Mouse (Mus musculus): ENCODE data around the gene Tango6. TPM values are rescaled to one million over a fixed set of nuclear protein-coding genes. Genes with fewer than 3 reads are reported as not detected.
A peak's percentile ranks its signal among the peaks of the same experiment; 100 is the strongest.

Gene Tango6
- polyA plus RNA-seq, 1 experiment from 2014 or later: 7.0 TPM

DNA sequence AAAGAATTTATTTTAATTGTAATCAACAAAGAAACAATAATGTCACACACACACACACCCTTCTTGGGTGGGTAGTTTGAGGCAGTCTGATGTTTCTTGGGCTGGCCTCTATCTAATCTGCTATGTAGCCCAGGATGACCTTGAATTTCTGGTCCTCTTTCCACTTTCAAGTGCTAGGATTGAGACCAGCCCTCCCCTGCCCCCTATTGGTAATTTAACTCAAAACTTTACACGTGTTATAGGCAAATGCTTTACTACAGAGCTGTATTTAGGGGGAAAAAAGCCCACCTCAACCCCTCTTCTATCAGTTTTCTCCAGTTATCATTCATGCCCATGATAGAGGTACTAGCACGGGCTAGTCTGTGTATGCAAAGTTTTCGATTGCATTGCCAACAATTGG is 37.9 kb upstream of the Tango6 start:
- Histone ChIP-seq H3K27me3 (ENCODE audit: control insufficient read depth, insufficient read depth, low read length) (no peaks in the 10 kb centered on the region), H3K9ac (ENCODE audit: low read length) (no peak overlapping the region), H3K4me3 (ENCODE audit: low read depth, low read length) (no peak overlapping the region), H3K9me3 (ENCODE audit: control insufficient read depth, low read length) (no peaks in the 10 kb centered on the region), H3K4me2 (no peak overlapping the region), H3K27ac (ENCODE audit: low read depth, low read length) (no peak overlapping the region), H3K4me1 (ENCODE audit: control insufficient read depth, insufficient read depth, low read length) (no peaks in the 10 kb centered on the region), H3K36me3 (ENCODE audit: control insufficient read depth, insufficient read depth, low read length) (no peaks in the 10 kb centered on the region)
- WGBS: 84% methylated on average over 3 of the region's 3 CpGs
- no peak for ATAC-seq (ENCODE audit: low FRiP score)
- no peak for DNase-seq (ENCODE audit: low spot score, missing footprints)

DNA sequence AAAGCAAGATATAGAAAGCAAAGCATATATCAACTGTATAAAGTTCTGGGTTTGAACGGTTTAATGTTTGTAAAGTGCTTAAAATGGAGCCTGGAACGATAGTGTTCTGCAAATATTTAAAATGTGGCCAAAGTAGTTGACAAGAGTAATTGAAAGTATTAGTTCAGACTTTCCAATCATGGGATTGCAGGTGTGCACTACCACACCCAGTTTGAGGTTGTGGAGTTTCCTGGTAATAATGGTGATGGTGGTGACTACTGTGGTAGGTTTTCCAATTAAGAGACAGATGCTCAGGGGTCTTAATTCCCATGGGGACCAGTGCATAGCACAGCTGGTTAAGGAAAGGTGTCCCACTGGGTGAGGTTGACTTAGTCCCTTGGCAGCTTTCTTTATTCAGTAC is 36.7 kb upstream of the Tango6 start:
- H3K4me3 ChIP-seq (ENCODE audit: low read depth, low read length): no peak overlapping the region
- no peaks in the 10 kb centered on the region for H3K4me1 ChIP-seq (ENCODE audit: control insufficient read depth, insufficient read depth, low read length)
- H3K9ac ChIP-seq (ENCODE audit: low read length): no peak overlapping the region
- no peak for ATAC-seq (ENCODE audit: low FRiP score)
- H3K4me2 ChIP-seq: no peak overlapping the region
- no peak overlapping the region for H3K27ac ChIP-seq (ENCODE audit: low read depth, low read length)
- 93% methylated on average over 2 of the region's 2 CpGs for WGBS
- no peaks in the 10 kb centered on the region for H3K9me3 ChIP-seq (ENCODE audit: control insufficient read depth, low read length)
- no peaks in the 10 kb centered on the region for H3K27me3 ChIP-seq (ENCODE audit: control insufficient read depth, insufficient read depth, low read length)
- no peak for DNase-seq (ENCODE audit: low spot score, missing footprints)
- H3K36me3 ChIP-seq (ENCODE audit: control insufficient read depth, insufficient read depth, low read length): no peaks in the 10 kb centered on the region

DNA sequence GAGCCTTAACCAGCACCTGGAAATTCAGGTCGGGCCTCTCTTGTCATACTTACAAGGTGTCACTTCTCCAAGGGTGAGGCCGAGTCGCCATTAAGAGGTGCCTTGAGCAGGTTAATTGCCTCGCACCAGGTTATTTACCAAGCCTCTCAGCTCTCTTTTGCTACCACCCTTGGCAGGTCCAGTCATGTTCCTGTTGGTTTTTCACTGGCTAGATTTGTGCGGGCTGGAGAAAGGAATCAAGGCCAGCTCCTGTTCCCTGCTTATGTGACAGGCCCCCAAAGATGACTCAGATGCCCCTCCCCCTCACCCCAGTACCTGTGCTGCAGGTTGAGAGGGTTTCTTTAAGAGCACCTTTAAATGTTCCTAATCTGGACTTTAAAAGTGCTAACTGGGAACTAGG is 36.1 kb upstream of the Tango6 start:
- WGBS: 83% methylated on average over 5 of the region's 5 CpGs
- H3K9ac ChIP-seq (ENCODE audit: low read length): no peak overlapping the region

DNA sequence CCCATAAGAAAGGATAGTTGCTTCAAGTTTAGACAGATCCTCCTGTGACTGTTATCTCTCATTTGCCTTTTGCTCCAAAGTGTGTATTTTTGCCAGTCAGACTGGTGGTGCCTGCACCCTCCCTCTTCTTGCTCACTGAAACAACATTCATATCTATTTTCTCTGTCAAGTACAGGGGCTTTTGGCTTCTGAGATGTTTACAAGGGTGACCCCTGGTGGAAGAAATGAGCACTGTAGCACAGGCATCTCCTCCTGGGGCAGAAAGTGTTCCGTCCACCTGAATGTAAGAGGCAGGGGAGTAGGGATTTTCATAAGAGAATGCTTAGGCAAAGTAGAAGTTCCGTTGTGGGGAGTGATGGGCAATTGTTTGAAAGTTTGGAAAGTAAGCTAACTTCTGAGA is 35.5 kb upstream of the Tango6 start:
- no peaks in the 10 kb centered on the region for H3K27me3 ChIP-seq (ENCODE audit: control insufficient read depth, insufficient read depth, low read length)
- ATAC-seq (ENCODE audit: low FRiP score) (no peak), DNase-seq (ENCODE audit: low spot score, missing footprints) (peak; percentile 97)
- no peak overlapping the region for H3K4me3 ChIP-seq (ENCODE audit: low read depth, low read length)
- H3K27ac ChIP-seq (ENCODE audit: low read depth, low read length): no peak overlapping the region
- no peaks in the 10 kb centered on the region for H3K36me3 ChIP-seq (ENCODE audit: control insufficient read depth, insufficient read depth, low read length)
- H3K4me2 ChIP-seq: no peak overlapping the region
- no peaks in the 10 kb centered on the region for H3K4me1 ChIP-seq (ENCODE audit: control insufficient read depth, insufficient read depth, low read length)
- no peaks in the 10 kb centered on the region for H3K9me3 ChIP-seq (ENCODE audit: control insufficient read depth, low read length)
- H3K9ac ChIP-seq (ENCODE audit: low read length): no peak overlapping the region
- 48% methylated on average over 2 of the region's 2 CpGs for WGBS

More for the DNA sequence above, 36.1 kb upstream of the Tango6 start:
- Histone ChIP-seq H3K27ac (ENCODE audit: low read depth, low read length) (no peak overlapping the region), H3K9me3 (ENCODE audit: control insufficient read depth, low read length) (no peaks in the 10 kb centered on the region), H3K27me3 (ENCODE audit: control insufficient read depth, insufficient read depth, low read length) (no peaks in the 10 kb centered on the region), H3K4me1 (ENCODE audit: control insufficient read depth, insufficient read depth, low read length) (no peaks in the 10 kb centered on the region), H3K4me3 (ENCODE audit: low read depth, low read length) (no peak overlapping the region), H3K4me2 (no peak overlapping the region), H3K36me3 (ENCODE audit: control insufficient read depth, insufficient read depth, low read length) (no peaks in the 10 kb centered on the region)
- no peak for ATAC-seq (ENCODE audit: low FRiP score)
- no peak for DNase-seq (ENCODE audit: low spot score, missing footprints)

DNA sequence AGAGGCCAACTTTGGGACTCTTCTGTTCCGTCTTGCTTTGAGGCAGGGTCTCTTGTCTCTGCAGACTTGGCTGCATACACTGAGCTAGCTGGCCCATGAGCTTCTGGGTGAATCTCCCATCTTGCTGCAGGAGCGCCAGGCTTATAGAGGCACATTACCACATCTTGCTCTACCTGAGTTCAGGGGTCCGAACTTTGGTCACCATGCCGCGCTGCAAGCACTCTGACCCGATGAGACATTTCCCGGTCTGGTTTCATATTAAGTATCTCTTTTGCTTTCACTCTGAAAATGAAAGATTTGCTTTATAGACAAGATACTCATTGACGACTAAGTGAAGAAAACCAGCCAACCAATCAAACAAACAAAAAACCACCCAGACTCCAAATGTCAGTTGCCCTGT is 34.4 kb upstream of the Tango6 start:
- no peaks in the 10 kb centered on the region for H3K27me3 ChIP-seq (ENCODE audit: control insufficient read depth, insufficient read depth, low read length)
- no peak overlapping the region for H3K4me2 ChIP-seq
- ATAC-seq (ENCODE audit: low FRiP score) (no peak), DNase-seq (ENCODE audit: low spot score, missing footprints) (no peak)
- no peak overlapping the region for H3K9ac ChIP-seq (ENCODE audit: low read length)
- no peak overlapping the region for H3K4me3 ChIP-seq (ENCODE audit: low read depth, low read length)
- no peak overlapping the region for H3K27ac ChIP-seq (ENCODE audit: low read depth, low read length)
- no peaks in the 10 kb centered on the region for H3K4me1 ChIP-seq (ENCODE audit: control insufficient read depth, insufficient read depth, low read length)
- 94% methylated on average over 8 of the region's 8 CpGs for WGBS
- no peaks in the 10 kb centered on the region for H3K36me3 ChIP-seq (ENCODE audit: control insufficient read depth, insufficient read depth, low read length)
- no peaks in the 10 kb centered on the region for H3K9me3 ChIP-seq (ENCODE audit: control insufficient read depth, low read length)

DNA sequence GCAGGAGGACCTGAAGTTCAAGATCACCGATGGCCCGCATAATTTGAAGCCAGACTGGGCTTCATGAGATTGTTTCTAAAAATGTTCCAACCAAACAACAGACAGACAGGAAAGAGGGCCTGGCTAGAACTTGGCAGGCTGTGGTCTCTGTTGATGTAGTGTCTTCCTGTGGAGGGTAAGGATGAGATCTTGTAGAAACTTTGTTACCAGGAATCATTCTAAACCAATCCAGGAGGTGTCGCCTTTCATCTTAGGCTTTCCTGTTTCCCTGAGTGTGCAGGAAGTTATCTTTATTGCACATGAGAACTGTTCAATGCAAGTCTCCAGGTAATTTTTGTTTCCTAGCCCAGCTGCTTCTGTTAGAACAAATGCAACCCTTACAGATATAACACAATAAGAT is 30.9 kb upstream of the Tango6 start:
- Histone ChIP-seq H3K4me2 (no peak overlapping the region), H3K9me3 (ENCODE audit: control insufficient read depth, low read length) (no peaks in the 10 kb centered on the region), H3K36me3 (ENCODE audit: control insufficient read depth, insufficient read depth, low read length) (no peaks in the 10 kb centered on the region), H3K4me1 (ENCODE audit: control insufficient read depth, insufficient read depth, low read length) (no peaks in the 10 kb centered on the region), H3K4me3 (ENCODE audit: low read depth, low read length) (no peak overlapping the region), H3K9ac (ENCODE audit: low read length) (no peak overlapping the region), H3K27me3 (ENCODE audit: control insufficient read depth, insufficient read depth, low read length) (no peaks in the 10 kb centered on the region), H3K27ac (ENCODE audit: low read depth, low read length) (no peak overlapping the region)
- WGBS: 93% methylated on average over 3 of the region's 3 CpGs
- ATAC-seq (ENCODE audit: low FRiP score) (no peak), DNase-seq (ENCODE audit: low spot score, missing footprints) (no peak)

DNA sequence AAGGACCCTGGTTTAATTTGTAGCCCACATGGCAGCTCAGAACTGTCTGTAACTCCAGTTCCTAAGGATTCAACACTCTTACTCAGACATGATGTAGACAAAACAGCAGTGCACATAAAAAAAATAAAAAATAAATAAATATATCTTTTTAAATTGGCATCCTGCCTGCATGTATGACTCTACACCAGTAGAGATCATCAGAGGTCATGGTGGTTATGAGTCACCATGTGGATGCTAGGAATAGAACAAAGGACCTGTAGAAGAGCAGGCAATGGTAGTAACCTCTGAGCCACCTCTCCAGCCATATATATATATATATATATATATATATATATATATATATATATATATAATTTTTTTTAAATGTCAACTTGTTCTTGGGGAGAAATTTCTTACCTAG is 26.8 kb upstream of the Tango6 start:
- Histone ChIP-seq H3K9ac (ENCODE audit: low read length) (no peak overlapping the region), H3K4me2 (no peak overlapping the region), H3K9me3 (ENCODE audit: control insufficient read depth, low read length) (no peaks in the 10 kb centered on the region), H3K27ac (ENCODE audit: low read depth, low read length) (no peak overlapping the region), H3K27me3 (ENCODE audit: control insufficient read depth, insufficient read depth, low read length) (no peaks in the 10 kb centered on the region), H3K36me3 (ENCODE audit: control insufficient read depth, insufficient read depth, low read length) (no peaks in the 10 kb centered on the region), H3K4me1 (ENCODE audit: control insufficient read depth, insufficient read depth, low read length) (no peaks in the 10 kb centered on the region), H3K4me3 (ENCODE audit: low read depth, low read length) (no peak overlapping the region)
- no peak for DNase-seq (ENCODE audit: low spot score, missing footprints)
- ATAC-seq (ENCODE audit: low FRiP score): no peak

DNA sequence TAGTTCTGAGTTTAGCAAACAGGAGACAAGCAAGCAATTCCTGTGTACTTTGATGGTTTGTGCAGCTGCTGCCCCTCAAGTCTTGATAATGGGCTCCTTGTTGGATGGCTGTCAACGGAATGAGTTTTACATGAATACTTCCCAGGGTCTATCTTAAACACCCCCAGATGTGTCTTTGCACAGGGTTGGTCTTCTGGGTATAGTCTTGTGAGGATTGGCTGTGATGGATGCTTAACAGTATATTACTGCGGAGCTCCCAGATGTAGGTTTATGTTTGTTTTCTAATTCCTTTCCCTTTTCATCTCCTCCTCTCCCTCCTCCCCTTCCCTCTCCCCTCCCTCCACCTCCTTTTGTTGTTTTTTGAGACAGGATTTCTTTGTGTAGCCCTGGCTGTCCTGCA is 10.1 kb upstream of the Tango6 start:
- 68% methylated on average over 2 of the region's 2 CpGs for WGBS
- H3K4me3 ChIP-seq (ENCODE audit: low read depth, low read length): no peak overlapping the region
- no peaks in the 10 kb centered on the region for H3K4me1 ChIP-seq (ENCODE audit: control insufficient read depth, insufficient read depth, low read length)
- no peak for ATAC-seq (ENCODE audit: low FRiP score)
- DNase-seq (ENCODE audit: low spot score, missing footprints): no peak
- no peaks in the 10 kb centered on the region for H3K36me3 ChIP-seq (ENCODE audit: control insufficient read depth, insufficient read depth, low read length)
- no peaks in the 10 kb centered on the region for H3K9me3 ChIP-seq (ENCODE audit: control insufficient read depth, low read length)
- H3K27me3 ChIP-seq (ENCODE audit: control insufficient read depth, insufficient read depth, low read length): no peaks in the 10 kb centered on the region
- H3K9ac ChIP-seq (ENCODE audit: low read length): no peak overlapping the region
- no peak overlapping the region for H3K4me2 ChIP-seq
- H3K27ac ChIP-seq (ENCODE audit: low read depth, low read length): no peak overlapping the region

DNA sequence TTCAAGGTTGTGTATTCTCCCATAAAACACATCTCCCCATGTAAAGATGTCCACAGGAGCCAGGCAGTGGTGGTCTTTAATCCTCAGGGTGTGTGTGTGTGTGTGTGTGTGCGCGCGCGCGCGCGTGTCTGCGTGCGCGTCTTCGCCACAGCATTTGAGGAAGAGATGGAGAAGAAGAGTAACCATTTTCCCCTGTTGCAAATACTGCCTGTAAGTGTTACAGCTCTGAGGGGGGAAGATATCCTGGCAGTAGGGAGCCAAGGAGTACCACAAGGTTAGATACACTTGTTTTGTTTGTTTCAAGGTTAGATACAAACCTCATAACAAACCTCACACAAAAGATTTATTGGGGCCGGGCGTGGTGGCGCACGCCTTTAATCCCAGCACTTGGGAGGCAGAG is 8.6 kb upstream of the Tango6 start:
- H3K9me3 ChIP-seq (ENCODE audit: control insufficient read depth, low read length): no peaks in the 10 kb centered on the region
- H3K9ac ChIP-seq (ENCODE audit: low read length): no peak overlapping the region
- H3K4me1 ChIP-seq (ENCODE audit: control insufficient read depth, insufficient read depth, low read length): no peaks in the 10 kb centered on the region
- no peaks in the 10 kb centered on the region for H3K27me3 ChIP-seq (ENCODE audit: control insufficient read depth, insufficient read depth, low read length)
- ATAC-seq (ENCODE audit: low FRiP score) (no peak), DNase-seq (ENCODE audit: low spot score, missing footprints) (no peak)
- 98% methylated on average over 15 of the region's 15 CpGs for WGBS
- no peak overlapping the region for H3K27ac ChIP-seq (ENCODE audit: low read depth, low read length)
- H3K36me3 ChIP-seq (ENCODE audit: control insufficient read depth, insufficient read depth, low read length): no peaks in the 10 kb centered on the region
- no peak overlapping the region for H3K4me2 ChIP-seq
- H3K4me3 ChIP-seq (ENCODE audit: low read depth, low read length): no peak overlapping the region

DNA sequence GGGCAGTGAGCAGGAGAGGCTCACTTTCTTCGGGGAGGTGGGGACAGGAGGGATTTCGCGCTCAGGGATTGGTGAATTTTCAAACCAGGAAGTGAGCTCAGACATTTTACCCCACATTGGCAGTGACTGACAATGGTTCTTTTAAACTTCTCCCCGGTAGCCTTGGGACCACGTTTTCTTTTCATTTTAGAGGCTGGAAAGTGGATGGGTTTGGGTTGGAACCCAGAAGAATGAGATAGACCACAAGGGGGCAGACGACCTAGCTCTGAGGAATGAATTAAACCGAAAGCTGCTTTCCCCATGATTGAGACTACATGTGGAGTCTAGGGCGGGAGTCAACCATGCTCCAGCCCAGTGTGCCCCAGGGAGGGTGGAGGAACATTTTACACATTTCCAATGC is 8.0 kb upstream of the Tango6 start:
- WGBS: 79% methylated on average over 8 of the region's 8 CpGs
- Histone ChIP-seq H3K4me2 (no peak overlapping the region), H3K9ac (ENCODE audit: low read length) (no peak overlapping the region), H3K36me3 (ENCODE audit: control insufficient read depth, insufficient read depth, low read length) (no peaks in the 10 kb centered on the region), H3K4me1 (ENCODE audit: control insufficient read depth, insufficient read depth, low read length) (no peaks in the 10 kb centered on the region), H3K27ac (ENCODE audit: low read depth, low read length) (no peak overlapping the region), H3K4me3 (ENCODE audit: low read depth, low read length) (no peak overlapping the region), H3K27me3 (ENCODE audit: control insufficient read depth, insufficient read depth, low read length) (no peaks in the 10 kb centered on the region), H3K9me3 (ENCODE audit: control insufficient read depth, low read length) (no peaks in the 10 kb centered on the region)
- DNase-seq (ENCODE audit: low spot score, missing footprints) (no peak), ATAC-seq (ENCODE audit: low FRiP score) (no peak)
